Mouse (Mus musculus) thymus, adult 2 months (tissue): ENCODE data around the gene Cks2.

ENCODE experiments used
- CTCF ChIP-seq: fragments of 200-500 bp; IDR thresholded peaks from 2 replicates; pipeline ENCODE4 v1.5.1; 2012; ENCODE audit warnings: mild to moderate bottlenecking, control low read depth, low read length, moderate library complexity, borderline replicate concordance; ENCODE audit not compliant: control insufficient read depth, poor library complexity, insufficient read depth; ENCODE audit errors: extremely low read depth
- POLR2A ChIP-seq: fragments of 200-500 bp; IDR thresholded peaks from 2 replicates; pipeline ENCODE4 v1.6.1; 2012; ENCODE audit warnings: mild to moderate bottlenecking, low read length, control low read depth, moderate library complexity; ENCODE audit not compliant: control insufficient read depth, poor library complexity, insufficient read depth; ENCODE audit errors: extremely low read depth

- TF ChIP-seq POLR2A (no peak), CTCF (no peak)
These were observed 44.9 kb upstream of the Cks2 start for GRCm38 (mm10) chr13:51600169-51600568.
